Mouse (Mus musculus): Measurements from ENCODE around the gene Ccl5.

DNA sequence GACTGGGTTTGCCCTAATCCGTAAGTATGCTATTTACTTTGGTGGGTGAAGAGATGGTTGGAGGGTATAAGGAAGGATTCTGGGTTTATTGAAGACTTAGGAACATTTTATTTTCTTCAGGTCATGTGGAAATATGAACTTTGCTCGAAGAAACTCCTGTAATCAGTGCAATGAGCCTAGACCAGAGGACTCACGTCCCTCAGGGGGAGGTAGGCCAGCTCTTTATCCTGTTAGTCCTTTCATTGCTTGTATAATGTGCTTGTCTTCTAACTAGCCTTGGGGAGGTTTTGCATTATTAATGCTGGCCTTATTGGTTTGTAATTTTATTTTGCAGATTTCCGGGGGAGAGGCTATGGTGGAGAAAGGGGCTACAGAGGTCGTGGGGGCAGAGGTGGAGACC, 26.0 kb downstream of the Ccl5 start:
- TF ChIP-seq POLR2A (IDR thresholded peaks at IDR 0.05; ENCODE audit: insufficient read depth, low read depth, low read length) (no peak), CTCF (IDR thresholded peaks at IDR 0.05; ENCODE audit: insufficient read depth, low read depth, low read length) (no peak)
